Mouse (Mus musculus) layer of hippocampus, adult 11-12 months (tissue): ENCODE data around the gene Mybbp1a.
"Not testable (repeated sequence)": the region's sequence is repeated elsewhere in the genome, so short reads cannot be mapped to it uniquely, and the experiment has no call there.

Experiments
- DNase-seq: peaks from one replicate; pipeline ENCODE4 v3.0.0; 2022; ENCODE audit warnings: low spot score

Gene Mybbp1a

GRCm38 (mm10) chr11:72413601-72414190, 27.5 kb upstream of the Mybbp1a start:
- DNase-seq: no peak

GRCm38 (mm10) chr11:72415155-72415554, 26.0 kb upstream of the Mybbp1a start:
- DNase-seq: no peak

GRCm38 (mm10) chr11:72416666-72417065, 24.5 kb upstream of the Mybbp1a start:
- DNase-seq: no peak

GRCm38 (mm10) chr11:72417376-72417775, 23.8 kb upstream of the Mybbp1a start:
- no peak for DNase-seq

- no peak for DNase-seq
These were observed 22.9 kb upstream of the Mybbp1a start for GRCm38 (mm10) chr11:72418227-72418626.

- no peak for DNase-seq
These were observed 22.1 kb upstream of the Mybbp1a start for GRCm38 (mm10) chr11:72419006-72419405.

GRCm38 (mm10) chr11:72420460-72421122, 20.6 kb upstream of the Mybbp1a start:
- no peak for DNase-seq

- no peak for DNase-seq
These were observed 19.5 kb upstream of the Mybbp1a start for GRCm38 (mm10) chr11:72421518-72422278.

GRCm38 (mm10) chr11:72423686-72424085, 17.5 kb upstream of the Mybbp1a start:
- no peak for DNase-seq

GRCm38 (mm10) chr11:72425201-72425600, 16.0 kb upstream of the Mybbp1a start:
- DNase-seq: no peak

GRCm38 (mm10) chr11:72426884-72427283, 14.3 kb upstream of the Mybbp1a start:
- DNase-seq: no peak

GRCm38 (mm10) chr11:72428694-72429093, 12.5 kb upstream of the Mybbp1a start:
- DNase-seq: peak; percentile 86

GRCm38 (mm10) chr11:72429288-72429690, 11.9 kb upstream of the Mybbp1a start:
- peak; percentile 87 for DNase-seq

GRCm38 (mm10) chr11:72430311-72431068, 10.7 kb upstream of the Mybbp1a start:
- not testable (repeated sequence) for DNase-seq

GRCm38 (mm10) chr11:72434963-72435693, 6.0 kb upstream of the Mybbp1a start, which contains the start of gene Ggt6:
TSS of gene Ggt6 (plus strand) at chr11:72435526.
- DNase-seq: no peak

GRCm38 (mm10) chr11:72435694-72436045, 5.5 kb upstream of the Mybbp1a start:
- peak; percentile 20 for DNase-seq

- DNase-seq: peak; percentile 52
These were observed 4.9 kb upstream of the Mybbp1a start for GRCm38 (mm10) chr11:72436271-72436670.

GRCm38 (mm10) chr11:72436756-72437650, 4.2 kb upstream of the Mybbp1a start:
- peak; percentile 63 for DNase-seq

- no peak for DNase-seq
These were observed 2.7 kb upstream of the Mybbp1a start for GRCm38 (mm10) chr11:72438411-72438810.

GRCm38 (mm10) chr11:72440597-72440964, 574 bp upstream of the Mybbp1a start:
- not testable (repeated sequence) for DNase-seq
